Mouse (Mus musculus): ENCODE measurements around the gene Trnp1. TPM values are rescaled to one million over a fixed set of nuclear protein-coding genes. Genes with fewer than 3 reads are reported as not detected.

The Trnp1 gene
- polyA plus RNA-seq, 1 experiment from 2014 or later: 4.4 TPM

DNA sequence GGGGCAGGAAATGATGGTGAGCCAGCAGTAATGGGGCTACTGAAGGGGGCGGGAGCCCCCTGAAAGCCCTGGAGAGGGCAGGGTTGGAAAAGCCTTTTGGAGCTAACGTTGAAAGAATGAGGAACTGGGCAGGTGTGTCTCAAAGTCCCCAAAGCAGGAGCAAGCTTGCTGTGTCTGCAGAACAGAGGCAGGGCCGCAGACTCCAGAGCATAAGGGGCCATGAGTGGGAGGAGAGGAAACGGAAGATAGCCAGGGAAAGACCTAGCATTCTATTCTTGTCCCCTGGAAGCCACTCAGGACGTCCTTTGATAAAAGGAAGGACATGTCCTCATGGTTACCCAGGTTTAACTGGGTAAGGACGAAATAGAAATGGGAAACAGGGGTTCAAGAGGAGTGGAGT is 35.2 kb downstream of the Trnp1 start:
- H3K4me2 ChIP-seq (replicated peaks; ENCODE audit: low read depth): no peak overlapping the region
- H3K36me3 ChIP-seq (ENCODE audit: control insufficient read depth, insufficient read depth, low read length): no peaks in the 10 kb centered on the region
- 47% methylated on average over 6 of the region's 6 CpGs for WGBS
- no peaks in the 10 kb centered on the region for H3K27me3 ChIP-seq (ENCODE audit: control insufficient read depth, insufficient read depth, low read length)
- H3K9ac ChIP-seq (ENCODE audit: low read length): no peak overlapping the region
- H3K9me3 ChIP-seq (ENCODE audit: control insufficient read depth, low read length): no peaks in the 10 kb centered on the region
- DNase-seq (ENCODE audit: low spot score) (no peak), ATAC-seq (ENCODE audit: low FRiP score, low TSS enrichment) (no peak)
- TF ChIP-seq EP300 (optimal IDR thresholded peaks at IDR 0.05) (no peak), CTCF (IDR thresholded peaks at IDR 0.05; ENCODE audit: low read depth) (no peak)
- H3K4me1 ChIP-seq (replicated peaks; ENCODE audit: control insufficient read depth, insufficient read depth): no peaks in the 10 kb centered on the region
- no peak overlapping the region for H3K4me3 ChIP-seq (ENCODE audit: low read depth, low read length)
- no peak overlapping the region for H3K27ac ChIP-seq (replicated peaks)

DNA sequence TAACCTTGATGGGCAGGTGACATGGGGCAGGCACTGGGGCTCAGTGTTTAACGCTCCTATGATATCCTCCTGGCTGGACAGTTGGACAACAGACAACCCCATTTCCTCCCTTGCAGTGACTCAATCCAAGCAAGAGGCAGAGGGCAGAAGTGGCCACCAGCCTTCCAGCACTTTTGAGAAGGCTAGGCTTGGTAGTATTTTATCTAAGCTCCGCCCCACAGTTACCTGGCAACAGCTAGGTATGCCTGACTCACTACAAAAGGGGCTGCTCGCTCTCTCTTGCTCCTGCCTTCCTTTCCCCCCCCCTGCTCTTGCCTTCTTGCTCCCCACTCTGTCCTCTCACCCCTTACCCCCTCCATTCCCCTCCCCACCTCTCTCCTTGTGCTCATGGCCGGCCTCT is 37.0 kb downstream of the Trnp1 start:
- no peak overlapping the region for H3K27ac ChIP-seq (replicated peaks)
- no peaks in the 10 kb centered on the region for H3K4me1 ChIP-seq (replicated peaks; ENCODE audit: control insufficient read depth, insufficient read depth)
- no peaks in the 10 kb centered on the region for H3K36me3 ChIP-seq (ENCODE audit: control insufficient read depth, insufficient read depth, low read length)
- H3K27me3 ChIP-seq (ENCODE audit: control insufficient read depth, insufficient read depth, low read length): no peaks in the 10 kb centered on the region
- no peak overlapping the region for H3K4me2 ChIP-seq (replicated peaks; ENCODE audit: low read depth)
- H3K4me3 ChIP-seq (ENCODE audit: low read depth, low read length): no peak overlapping the region
- WGBS: 63% methylated on average over 4 of the region's 4 CpGs
- no peaks in the 10 kb centered on the region for H3K9me3 ChIP-seq (ENCODE audit: control insufficient read depth, low read length)
- TF ChIP-seq EP300 (optimal IDR thresholded peaks at IDR 0.05) (no peak), CTCF (IDR thresholded peaks at IDR 0.05; ENCODE audit: low read depth) (no peak)
- H3K9ac ChIP-seq (ENCODE audit: low read length): no peak overlapping the region
- peak; percentile 58 for ATAC-seq (ENCODE audit: low FRiP score, low TSS enrichment)
- peak; percentile 64 for DNase-seq (ENCODE audit: low spot score)

DNA sequence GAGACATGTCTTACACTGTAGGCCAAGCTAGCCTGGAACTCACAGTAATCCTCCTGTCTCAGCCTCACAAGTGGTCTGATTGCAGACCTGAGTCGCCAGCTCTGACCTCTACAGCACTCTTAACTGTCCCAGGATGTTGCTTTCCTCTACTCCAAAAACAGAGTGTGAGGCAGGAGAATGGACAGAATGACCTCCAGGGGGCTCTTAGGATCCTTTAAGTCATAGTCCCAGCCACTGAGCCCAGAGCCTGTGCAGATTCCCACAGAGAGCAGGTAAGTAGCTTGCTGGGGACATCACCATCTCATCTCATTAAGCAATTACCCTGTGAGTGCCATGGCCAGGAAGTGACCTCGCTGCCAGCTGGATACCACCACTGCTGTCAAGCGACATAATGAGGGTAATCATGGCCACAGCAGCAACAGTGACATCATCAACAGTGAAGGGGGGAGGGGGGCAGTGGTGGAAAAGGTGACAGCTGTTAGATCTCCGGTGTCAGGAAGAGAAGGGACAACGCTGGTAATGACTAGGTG is 37.5 kb downstream of the Trnp1 start:
- no peaks in the 10 kb centered on the region for H3K27me3 ChIP-seq (ENCODE audit: control insufficient read depth, insufficient read depth, low read length)
- H3K36me3 ChIP-seq (ENCODE audit: control insufficient read depth, insufficient read depth, low read length): no peaks in the 10 kb centered on the region
- H3K4me1 ChIP-seq (replicated peaks; ENCODE audit: control insufficient read depth, insufficient read depth): no peaks in the 10 kb centered on the region
- H3K4me3 ChIP-seq (ENCODE audit: low read depth, low read length): no peak overlapping the region
- WGBS: 58% methylated on average over 5 of the region's 5 CpGs
- no peaks in the 10 kb centered on the region for H3K9me3 ChIP-seq (ENCODE audit: control insufficient read depth, low read length)
- TF ChIP-seq CTCF (IDR thresholded peaks at IDR 0.05; ENCODE audit: low read depth): 0 out of 2 replicates have a peak, but pooled peaks have one; percentile 5
- no peak for TF ChIP-seq EP300 (optimal IDR thresholded peaks at IDR 0.05)
- no peak overlapping the region for H3K9ac ChIP-seq (ENCODE audit: low read length)
- DNase-seq (ENCODE audit: low spot score): no peak
- ATAC-seq (ENCODE audit: low FRiP score, low TSS enrichment): no peak; the same call in 1 of the 2 replicates
- no peak overlapping the region for H3K4me2 ChIP-seq (replicated peaks; ENCODE audit: low read depth)
- H3K27ac ChIP-seq (replicated peaks): no peak overlapping the region

DNA sequence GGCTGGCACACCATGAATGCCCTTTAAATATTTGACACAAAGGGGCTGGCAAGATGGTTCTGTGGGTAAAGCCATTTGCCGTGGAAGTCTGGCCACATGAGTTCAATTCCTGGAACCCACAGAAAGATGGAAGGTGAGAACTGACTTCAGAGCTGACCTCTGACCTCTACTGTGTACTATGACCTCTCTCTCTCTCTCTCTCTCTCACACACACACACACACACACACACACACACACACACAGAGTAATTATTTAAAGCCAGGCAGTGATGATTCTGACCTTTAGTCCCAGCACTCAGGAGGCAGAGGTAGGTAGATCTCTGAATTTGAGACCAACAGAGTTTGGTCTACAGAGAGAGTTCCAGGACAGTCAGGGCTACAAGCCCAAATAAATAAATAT is 38.3 kb downstream of the Trnp1 start:
- H3K4me1 ChIP-seq (replicated peaks; ENCODE audit: control insufficient read depth, insufficient read depth): no peaks in the 10 kb centered on the region
- no peak overlapping the region for H3K4me2 ChIP-seq (replicated peaks; ENCODE audit: low read depth)
- H3K4me3 ChIP-seq (ENCODE audit: low read depth, low read length): no peak overlapping the region
- H3K9me3 ChIP-seq (ENCODE audit: control insufficient read depth, low read length): no peaks in the 10 kb centered on the region
- no peak overlapping the region for H3K9ac ChIP-seq (ENCODE audit: low read length)
- no peak overlapping the region for H3K27ac ChIP-seq (replicated peaks)
- ATAC-seq (ENCODE audit: low FRiP score, low TSS enrichment) (no peak), DNase-seq (ENCODE audit: low spot score) (no peak)
- 86% methylated on average over 1 of the region's 1 CpGs for WGBS
- no peak for TF ChIP-seq CTCF (IDR thresholded peaks at IDR 0.05; ENCODE audit: low read depth)
- TF ChIP-seq EP300 (optimal IDR thresholded peaks at IDR 0.05): no peak
- H3K36me3 ChIP-seq (ENCODE audit: control insufficient read depth, insufficient read depth, low read length): no peaks in the 10 kb centered on the region
- H3K27me3 ChIP-seq (ENCODE audit: control insufficient read depth, insufficient read depth, low read length): no peaks in the 10 kb centered on the region

DNA sequence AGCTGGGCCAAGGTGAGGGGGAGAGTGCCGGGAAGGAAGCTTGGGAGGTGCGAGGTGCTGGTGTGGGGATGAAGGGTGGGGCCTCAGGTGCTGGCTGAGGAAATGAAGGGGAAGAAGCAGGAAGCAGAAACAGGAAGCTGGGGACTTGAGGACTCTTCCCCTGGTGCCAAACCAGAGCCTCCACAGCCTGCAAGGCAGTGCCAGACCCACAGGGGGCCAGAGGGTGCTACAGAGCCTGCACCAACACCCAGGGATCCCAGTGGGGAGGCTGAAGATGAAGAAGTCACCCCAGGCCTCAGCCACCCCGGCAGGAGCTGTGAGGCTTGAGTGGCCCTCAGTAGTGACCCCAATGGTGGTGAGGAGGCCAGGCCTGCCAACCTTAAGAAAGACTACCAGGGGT is 40.3 kb downstream of the Trnp1 start:
- TF ChIP-seq CTCF (IDR thresholded peaks at IDR 0.05; ENCODE audit: low read depth) (peak; percentile 38), EP300 (optimal IDR thresholded peaks at IDR 0.05) (no peak)
- no peaks in the 10 kb centered on the region for H3K4me1 ChIP-seq (replicated peaks; ENCODE audit: control insufficient read depth, insufficient read depth)
- no peak for DNase-seq (ENCODE audit: low spot score)
- H3K9me3 ChIP-seq (ENCODE audit: control insufficient read depth, low read length): no peaks in the 10 kb centered on the region
- no peak overlapping the region for H3K4me2 ChIP-seq (replicated peaks; ENCODE audit: low read depth)
- ATAC-seq (ENCODE audit: low FRiP score, low TSS enrichment): no peak; the same call in 1 of the 2 replicates
- no peaks in the 10 kb centered on the region for H3K36me3 ChIP-seq (ENCODE audit: control insufficient read depth, insufficient read depth, low read length)
- no peaks in the 10 kb centered on the region for H3K27me3 ChIP-seq (ENCODE audit: control insufficient read depth, insufficient read depth, low read length)
- no peak overlapping the region for H3K9ac ChIP-seq (ENCODE audit: low read length)
- H3K4me3 ChIP-seq (ENCODE audit: low read depth, low read length): no peak overlapping the region
- WGBS: 56% methylated on average over 3 of the region's 3 CpGs
- H3K27ac ChIP-seq (replicated peaks): no peak overlapping the region

DNA sequence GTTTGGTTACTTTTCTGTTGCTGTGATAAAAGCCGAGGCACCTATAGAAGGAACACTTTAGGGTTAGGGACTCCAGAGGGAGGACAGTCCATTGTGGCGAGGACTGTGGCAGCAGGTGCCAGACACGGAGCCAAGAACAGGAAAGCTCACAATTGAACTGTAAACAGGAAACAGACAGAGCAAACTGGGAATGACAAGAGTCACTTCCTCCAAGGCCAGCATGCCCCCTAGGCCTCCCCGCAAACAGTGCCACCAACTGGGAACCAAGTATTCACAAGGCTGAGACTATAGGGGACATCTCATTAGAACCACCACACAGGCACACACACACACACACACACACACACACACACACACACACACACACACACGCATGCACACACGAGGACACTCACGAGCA is 45.9 kb downstream of the Trnp1 start:
- no peaks in the 10 kb centered on the region for H3K27me3 ChIP-seq (ENCODE audit: control insufficient read depth, insufficient read depth, low read length)
- no peak overlapping the region for H3K4me2 ChIP-seq (replicated peaks; ENCODE audit: low read depth)
- TF ChIP-seq EP300 (optimal IDR thresholded peaks at IDR 0.05) (no peak), CTCF (IDR thresholded peaks at IDR 0.05; ENCODE audit: low read depth) (no peak)
- WGBS: 75% methylated on average over 7 of the region's 7 CpGs
- no peaks in the 10 kb centered on the region for H3K9me3 ChIP-seq (ENCODE audit: control insufficient read depth, low read length)
- no peak overlapping the region for H3K4me3 ChIP-seq (ENCODE audit: low read depth, low read length)
- ATAC-seq (ENCODE audit: low FRiP score, low TSS enrichment): no peak
- no peaks in the 10 kb centered on the region for H3K36me3 ChIP-seq (ENCODE audit: control insufficient read depth, insufficient read depth, low read length)
- H3K27ac ChIP-seq (replicated peaks): no peak overlapping the region
- DNase-seq (ENCODE audit: low spot score): no peak
- H3K4me1 ChIP-seq (replicated peaks; ENCODE audit: control insufficient read depth, insufficient read depth): no peaks in the 10 kb centered on the region
- no peak overlapping the region for H3K9ac ChIP-seq (ENCODE audit: low read length)

Measured in stomach, postnatal 0 days (tissue).